Mouse (Mus musculus): ENCODE results near the gene Vat1. TPM values are rescaled to one million over a fixed set of nuclear protein-coding genes. Genes with fewer than 3 reads are reported as not detected.
"Not testable (repeated sequence)": the region's sequence is repeated elsewhere in the genome, so short reads cannot be mapped to it uniquely, and the experiment has no call there.

The Vat1 gene
- polyA plus RNA-seq, 1 experiment from 2014 or later = 95.6 TPM

- H3K27ac ChIP-seq (ENCODE audit: low read depth, low read length); H3K36me3 ChIP-seq (ENCODE audit: control insufficient read depth, insufficient read depth); H3K9me3 ChIP-seq (ENCODE audit: control insufficient read depth); H3K27me3 ChIP-seq (replicated peaks; ENCODE audit: control insufficient read depth, insufficient read depth, low read length); H3K4me2 ChIP-seq (replicated peaks; ENCODE audit: low read depth); H3K9ac ChIP-seq (ENCODE audit: low read depth, low read length); H3K4me3 ChIP-seq (ENCODE audit: low read depth, low read length); ATAC-seq; H3K4me1 ChIP-seq (replicated peaks; ENCODE audit: control insufficient read depth, insufficient read depth, low read length): not testable (repeated sequence)
- 0 out of 2 replicates have a peak, but pooled peaks have one; percentile 2 for TF ChIP-seq CTCF (IDR thresholded peaks at IDR 0.05; ENCODE audit: low read depth)
- 63% methylated on average over 4 of the region's 4 CpGs for WGBS
Observed at GRCm38 (mm10) chr11:101476361-101476760, 10.3 kb upstream of the Vat1 start.

- Histone ChIP-seq H3K9me3 (ENCODE audit: control insufficient read depth) (no peaks in the 10 kb centered on the region), H3K9ac (ENCODE audit: low read depth, low read length) (no peak overlapping the region), H3K27me3 (replicated peaks; ENCODE audit: control insufficient read depth, insufficient read depth, low read length) (no peaks in the 10 kb centered on the region), H3K4me2 (replicated peaks; ENCODE audit: low read depth) (no peak overlapping the region), H3K36me3 (ENCODE audit: control insufficient read depth, insufficient read depth) (no peaks in the 10 kb centered on the region), H3K4me1 (replicated peaks; ENCODE audit: control insufficient read depth, insufficient read depth, low read length) (0 out of 2 replicates have a peak, but pooled peaks cover 4% of the 10 kb centered on the region), H3K27ac (ENCODE audit: low read depth, low read length) (no peak overlapping the region), H3K4me3 (ENCODE audit: low read depth, low read length) (no peak overlapping the region)
- no peak for ATAC-seq
- WGBS = 63% methylated on average over 5 of the region's 5 CpGs
- no peak for TF ChIP-seq CTCF (IDR thresholded peaks at IDR 0.05; ENCODE audit: low read depth)
Observed at GRCm38 (mm10) chr11:101474298-101474697, 8.3 kb upstream of the Vat1 start.

GRCm38 (mm10) chr11:101473686-101474085 lies 7.7 kb upstream of the Vat1 start:
- H3K9ac ChIP-seq (ENCODE audit: low read depth, low read length); H3K9me3 ChIP-seq (ENCODE audit: control insufficient read depth); H3K36me3 ChIP-seq (ENCODE audit: control insufficient read depth, insufficient read depth); ATAC-seq; H3K27ac ChIP-seq (ENCODE audit: low read depth, low read length); H3K4me2 ChIP-seq (replicated peaks; ENCODE audit: low read depth); H3K4me1 ChIP-seq (replicated peaks; ENCODE audit: control insufficient read depth, insufficient read depth, low read length); H3K4me3 ChIP-seq (ENCODE audit: low read depth, low read length); H3K27me3 ChIP-seq (replicated peaks; ENCODE audit: control insufficient read depth, insufficient read depth, low read length): not testable (repeated sequence)
- 81% methylated on average over 1 of the region's 1 CpGs for WGBS

- no peak overlapping the region for H3K9ac ChIP-seq (ENCODE audit: low read depth, low read length)
- H3K4me3 ChIP-seq (ENCODE audit: low read depth, low read length) = no peak overlapping the region
- H3K27ac ChIP-seq (ENCODE audit: low read depth, low read length) = no peak overlapping the region
- no peak for ATAC-seq
- 0 out of 2 replicates have a peak, but pooled peaks cover 4% of the 10 kb centered on the region for H3K4me1 ChIP-seq (replicated peaks; ENCODE audit: control insufficient read depth, insufficient read depth, low read length)
- no peak for TF ChIP-seq CTCF (IDR thresholded peaks at IDR 0.05; ENCODE audit: low read depth)
- no peaks in the 10 kb centered on the region for H3K36me3 ChIP-seq (ENCODE audit: control insufficient read depth, insufficient read depth)
- no peaks in the 10 kb centered on the region for H3K27me3 ChIP-seq (replicated peaks; ENCODE audit: control insufficient read depth, insufficient read depth, low read length)
- H3K9me3 ChIP-seq (ENCODE audit: control insufficient read depth) = no peaks in the 10 kb centered on the region
- WGBS = 60% methylated on average over 7 of the region's 7 CpGs
- H3K4me2 ChIP-seq (replicated peaks; ENCODE audit: low read depth) = no peak overlapping the region
Observed at GRCm38 (mm10) chr11:101472336-101472735, 6.3 kb upstream of the Vat1 start.

- H3K9me3 ChIP-seq (ENCODE audit: control insufficient read depth) = no peaks in the 10 kb centered on the region
- ATAC-seq = no peak
- no peak overlapping the region for H3K27ac ChIP-seq (ENCODE audit: low read depth, low read length)
- H3K4me1 ChIP-seq (replicated peaks; ENCODE audit: control insufficient read depth, insufficient read depth, low read length) = 0 out of 2 replicates have a peak, but pooled peaks cover 5% of the 10 kb centered on the region
- no peak overlapping the region for H3K4me3 ChIP-seq (ENCODE audit: low read depth, low read length)
- no peak for TF ChIP-seq CTCF (IDR thresholded peaks at IDR 0.05; ENCODE audit: low read depth)
- WGBS = 84% methylated on average over 3 of the region's 3 CpGs
- H3K9ac ChIP-seq (ENCODE audit: low read depth, low read length) = no peak overlapping the region
- H3K27me3 ChIP-seq (replicated peaks; ENCODE audit: control insufficient read depth, insufficient read depth, low read length) = no peaks in the 10 kb centered on the region
- no peaks in the 10 kb centered on the region for H3K36me3 ChIP-seq (ENCODE audit: control insufficient read depth, insufficient read depth)
- no peak overlapping the region for H3K4me2 ChIP-seq (replicated peaks; ENCODE audit: low read depth)
Observed at GRCm38 (mm10) chr11:101471926-101472325, 5.9 kb upstream of the Vat1 start.

GRCm38 (mm10) chr11:101470206-101470605 lies 4.2 kb upstream of the Vat1 start:
- no peak for ATAC-seq
- Histone ChIP-seq H3K9ac (ENCODE audit: low read depth, low read length) (no peak overlapping the region), H3K4me2 (replicated peaks; ENCODE audit: low read depth) (no peak overlapping the region), H3K4me1 (replicated peaks; ENCODE audit: control insufficient read depth, insufficient read depth, low read length) (0 out of 2 replicates have a peak, but pooled peaks cover 5% of the 10 kb centered on the region), H3K9me3 (ENCODE audit: control insufficient read depth) (no peaks in the 10 kb centered on the region), H3K27me3 (replicated peaks; ENCODE audit: control insufficient read depth, insufficient read depth, low read length) (no peaks in the 10 kb centered on the region), H3K36me3 (ENCODE audit: control insufficient read depth, insufficient read depth) (no peaks in the 10 kb centered on the region), H3K27ac (ENCODE audit: low read depth, low read length) (no peak overlapping the region), H3K4me3 (ENCODE audit: low read depth, low read length) (no peak overlapping the region)
- TF ChIP-seq CTCF (IDR thresholded peaks at IDR 0.05; ENCODE audit: low read depth) = no peak
- WGBS = 55% methylated on average over 7 of the region's 7 CpGs

GRCm38 (mm10) chr11:101469155-101469554 lies 3.1 kb upstream of the Vat1 start:
- peak overlapping the region; percentile 99 for H3K4me2 ChIP-seq (replicated peaks; ENCODE audit: low read depth)
- H3K27ac ChIP-seq (ENCODE audit: low read depth, low read length) = no peak overlapping the region
- H3K36me3 ChIP-seq (ENCODE audit: control insufficient read depth, insufficient read depth) = no peaks in the 10 kb centered on the region
- H3K4me1 ChIP-seq (replicated peaks; ENCODE audit: control insufficient read depth, insufficient read depth, low read length) = 0 out of 2 replicates have a peak, but pooled peaks cover 6% of the 10 kb centered on the region
- H3K27me3 ChIP-seq (replicated peaks; ENCODE audit: control insufficient read depth, insufficient read depth, low read length) = no peaks in the 10 kb centered on the region
- H3K4me3 ChIP-seq (ENCODE audit: low read depth, low read length) = no peak overlapping the region
- WGBS = 60% methylated on average over 4 of the region's 4 CpGs
- TF ChIP-seq CTCF (IDR thresholded peaks at IDR 0.05; ENCODE audit: low read depth) = no peak
- H3K9ac ChIP-seq (ENCODE audit: low read depth, low read length) = no peak overlapping the region
- ATAC-seq = no peak
- no peaks in the 10 kb centered on the region for H3K9me3 ChIP-seq (ENCODE audit: control insufficient read depth)
